Mouse (Mus musculus) kidney, postnatal 36 days (tissue): ENCODE results near the gene Pnpla1.

Source experiments
- DNase-seq, 2 experiments: peaks; one replicate each; pipeline ENCODE4 v3.0.0; 2021 to 2022; ENCODE audit warnings: mixed read lengths in 2 of 2

Gene Pnpla1

GRCm38 (mm10) chr17:28886266-28886665 is 28.1 kb downstream of the Pnpla1 start:
- DNase-seq = no peak

- DNase-seq = no peak
These were observed 36.0 kb downstream of the Pnpla1 start for GRCm38 (mm10) chr17:28894050-28894767.

DNA sequence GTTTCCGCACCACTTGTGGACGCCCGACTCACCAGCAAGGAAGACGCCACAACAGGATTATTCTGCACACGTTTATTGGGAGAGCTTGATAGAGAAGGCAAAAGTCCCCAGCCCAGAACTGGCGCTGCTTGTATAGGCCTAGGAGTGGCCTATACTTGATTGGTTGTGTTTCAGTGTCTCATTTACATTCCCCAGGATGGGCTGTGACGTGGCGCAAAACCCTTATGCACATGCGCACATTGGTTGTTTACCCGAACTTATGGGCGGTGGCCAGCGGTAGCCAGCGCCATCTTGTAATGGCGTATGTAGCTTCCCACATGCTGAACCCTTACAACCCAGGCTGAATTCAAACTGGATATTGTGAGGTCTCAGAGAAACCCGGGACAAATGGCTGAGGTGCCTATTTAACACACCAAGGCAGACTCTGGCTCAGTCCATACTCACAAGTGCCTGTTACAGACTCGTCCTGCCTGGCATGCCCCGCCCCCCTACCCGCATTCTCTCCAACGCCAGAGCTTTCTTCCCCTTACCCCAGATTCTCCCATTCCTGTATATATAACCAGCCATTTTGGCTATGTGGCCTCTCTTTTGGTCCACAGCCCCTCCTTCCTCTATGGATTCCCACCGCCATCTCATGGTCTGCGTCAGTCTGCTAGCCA is 37.1 kb downstream of the Pnpla1 start:
- no peak for DNase-seq

- no peak for DNase-seq
These were observed 38.0 kb downstream of the Pnpla1 start for GRCm38 (mm10) chr17:28896095-28896780.

DNA sequence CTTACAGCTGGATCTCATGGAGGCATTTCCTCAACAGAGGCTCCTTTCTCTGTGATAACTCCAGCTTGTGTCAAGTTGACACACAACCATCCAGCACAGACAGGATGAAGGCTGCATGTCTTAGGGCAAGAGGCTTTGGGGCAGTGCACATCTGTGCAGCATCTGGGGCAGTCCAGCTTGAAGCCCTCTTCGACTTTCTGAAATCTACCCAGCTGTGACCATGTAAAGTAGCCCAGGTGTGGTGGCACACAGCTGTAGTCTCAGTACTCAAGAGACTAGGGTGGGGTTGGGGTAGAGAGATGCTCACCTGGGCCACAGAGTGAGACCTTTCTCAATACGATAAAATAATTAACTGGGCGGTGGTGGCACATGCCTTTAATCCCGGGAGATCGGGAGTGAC is 39.6 kb downstream of the Pnpla1 start:
- DNase-seq = no peak

DNA sequence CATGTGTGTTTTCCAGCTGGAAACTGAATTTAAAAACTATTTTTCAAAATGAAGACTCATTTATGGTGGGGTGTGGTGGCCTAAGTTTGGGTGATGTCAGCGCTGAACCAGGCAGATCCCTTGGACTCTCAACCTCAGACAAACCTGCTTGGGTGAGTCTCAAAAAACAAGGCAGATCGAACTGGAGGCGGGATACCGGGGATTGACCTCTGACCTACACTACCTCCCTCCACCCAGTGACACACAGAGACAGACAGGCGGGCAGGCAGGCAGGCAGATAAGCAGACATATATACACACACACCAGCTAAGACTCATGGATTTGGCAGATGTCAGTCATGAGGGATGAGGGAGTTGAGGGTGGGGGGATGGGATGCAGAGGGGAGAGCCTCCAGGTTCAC is 40.0 kb downstream of the Pnpla1 start:
- no peak for DNase-seq

- DNase-seq = no peak
These were observed 41.2 kb downstream of the Pnpla1 start for GRCm38 (mm10) chr17:28899427-28899826.

GRCm38 (mm10) chr17:28901559-28901958 is 43.3 kb downstream of the Pnpla1 start:
- no peak for DNase-seq

DNA sequence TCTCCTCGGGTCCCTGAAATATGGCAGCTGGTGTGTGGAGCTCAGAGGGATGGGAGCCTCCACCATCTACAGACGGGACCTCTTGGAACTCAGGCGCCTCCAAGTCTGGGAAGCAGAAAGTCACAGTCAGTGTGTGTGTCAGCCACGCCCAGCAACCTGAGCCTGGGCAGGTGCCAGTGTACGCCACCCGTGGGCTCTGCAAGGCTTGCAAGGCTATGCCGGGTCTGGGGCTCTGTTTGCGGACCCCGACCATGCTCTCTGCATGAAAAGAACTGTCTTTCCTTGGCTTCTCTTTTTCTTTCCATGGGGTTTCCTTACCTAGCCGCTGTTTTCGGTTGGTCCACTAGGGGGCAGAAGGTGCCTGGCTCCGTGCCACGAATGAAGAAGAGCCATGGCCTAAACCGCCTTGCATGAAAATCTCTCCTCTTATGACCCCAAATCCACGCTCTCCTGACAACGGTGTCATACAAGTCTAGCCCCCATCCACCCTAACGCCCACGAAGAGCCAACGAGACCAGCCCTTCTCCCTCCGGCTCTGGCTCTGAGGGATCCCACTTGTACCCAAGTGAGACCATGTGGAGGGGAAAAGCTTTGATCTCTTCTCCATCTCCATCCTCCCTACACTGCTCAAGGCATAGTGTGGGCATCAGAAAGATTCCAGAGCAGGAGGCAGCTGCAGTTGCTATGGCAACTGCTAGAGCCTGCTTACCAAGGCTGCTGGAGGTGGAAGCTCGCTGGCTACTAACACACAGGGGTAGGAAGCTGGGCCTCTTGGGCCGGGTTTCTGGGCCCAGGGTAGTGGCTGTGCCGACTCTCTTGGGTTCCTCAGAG is 46.5 kb downstream of the Pnpla1 start:
- DNase-seq = peak; percentile 47 to 83

DNA sequence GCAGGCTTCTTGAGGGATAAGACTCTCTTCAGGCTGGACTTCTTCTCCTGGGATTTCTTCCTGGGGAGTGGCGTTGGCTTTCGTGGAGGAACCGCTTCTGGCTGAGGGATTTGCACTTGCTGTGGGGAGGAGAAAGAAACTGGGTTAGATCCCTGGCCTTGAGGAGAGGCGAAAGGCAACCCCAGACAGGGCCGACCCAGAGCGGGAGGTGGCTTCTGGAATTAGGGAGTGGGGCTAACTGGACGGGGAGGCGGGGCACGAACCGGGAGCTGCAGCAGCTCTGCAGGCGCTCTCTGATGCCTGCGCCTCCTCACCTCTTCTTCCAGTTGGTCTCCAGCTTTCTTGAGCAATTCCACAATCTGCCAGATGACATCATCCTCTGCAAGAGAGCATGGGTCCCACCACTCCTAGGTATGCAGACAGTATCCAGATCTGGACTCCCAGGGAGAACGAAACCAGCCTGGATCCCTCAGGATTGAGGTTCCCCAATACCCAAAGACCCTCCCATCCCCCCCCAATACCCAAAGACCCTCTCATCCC is 47.2 kb downstream of the Pnpla1 start:
- no peak for DNase-seq

DNA sequence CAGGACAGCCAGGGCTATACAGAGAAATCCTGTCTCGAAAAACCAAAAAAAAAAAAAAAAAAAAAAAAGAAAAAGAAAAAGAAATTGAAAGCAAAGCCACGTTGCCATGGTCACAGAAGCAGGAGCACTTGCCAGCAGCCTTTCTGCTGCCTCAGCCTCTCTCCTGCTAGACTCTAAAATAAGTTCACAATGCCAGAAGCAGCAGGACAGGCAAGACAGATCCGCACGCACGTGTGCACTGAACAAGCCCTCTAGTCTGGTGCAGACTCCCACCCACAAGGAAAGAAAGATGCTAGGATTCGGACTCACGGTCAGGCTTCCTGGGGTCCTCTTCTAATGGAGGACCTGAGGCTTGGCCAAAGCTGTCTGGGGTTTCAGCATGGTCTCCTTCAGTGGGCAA is 49.7 kb downstream of the Pnpla1 start:
- DNase-seq = peak in 1 of 2 experiments; percentile 20

- peak; percentile 56 to 86 for DNase-seq
These were observed 51.2 kb downstream of the Pnpla1 start for GRCm38 (mm10) chr17:28909252-28909941.

- DNase-seq = peak; percentile 70
These were observed 51.9 kb downstream of the Pnpla1 start for GRCm38 (mm10) chr17:28910139-28910538.

GRCm38 (mm10) chr17:28913200-28913599 is 55.0 kb downstream of the Pnpla1 start:
- DNase-seq = peak; percentile 68 to 79

GRCm38 (mm10) chr17:28913940-28914339 is 55.7 kb downstream of the Pnpla1 start:
- no peak for DNase-seq

GRCm38 (mm10) chr17:28915060-28915628 is 56.9 kb downstream of the Pnpla1 start, which contains the start of gene 4930539E08Rik:
4930539E08Rik (minus strand) TSS chr17:28915324.
- DNase-seq = no peak

DNA sequence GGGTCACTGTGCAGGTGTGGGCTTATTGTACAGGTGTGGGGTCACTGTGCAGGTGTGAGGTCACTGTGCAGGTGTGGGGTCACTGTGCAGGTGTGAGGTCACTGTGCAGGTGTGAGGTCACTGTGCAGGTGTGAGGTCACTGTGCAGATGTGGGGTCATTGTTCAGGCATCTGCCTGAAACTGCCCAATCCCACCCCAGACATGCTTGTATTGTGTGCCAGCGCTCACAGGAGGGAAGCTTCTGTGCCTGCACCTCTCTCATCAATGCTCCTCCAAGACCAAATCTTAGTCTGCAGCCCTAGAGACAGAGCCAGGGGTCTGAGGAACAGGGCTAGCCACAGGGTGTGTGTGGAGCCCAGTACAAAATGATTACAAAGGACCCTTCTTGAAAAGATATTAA is 58.3 kb downstream of the Pnpla1 start:
- no peak for DNase-seq

- no peak for DNase-seq
These were observed 62.9 kb downstream of the Pnpla1 start for GRCm38 (mm10) chr17:28921086-28921485.

- no peak for DNase-seq
These were observed 63.9 kb downstream of the Pnpla1 start for GRCm38 (mm10) chr17:28922096-28922495.

DNA sequence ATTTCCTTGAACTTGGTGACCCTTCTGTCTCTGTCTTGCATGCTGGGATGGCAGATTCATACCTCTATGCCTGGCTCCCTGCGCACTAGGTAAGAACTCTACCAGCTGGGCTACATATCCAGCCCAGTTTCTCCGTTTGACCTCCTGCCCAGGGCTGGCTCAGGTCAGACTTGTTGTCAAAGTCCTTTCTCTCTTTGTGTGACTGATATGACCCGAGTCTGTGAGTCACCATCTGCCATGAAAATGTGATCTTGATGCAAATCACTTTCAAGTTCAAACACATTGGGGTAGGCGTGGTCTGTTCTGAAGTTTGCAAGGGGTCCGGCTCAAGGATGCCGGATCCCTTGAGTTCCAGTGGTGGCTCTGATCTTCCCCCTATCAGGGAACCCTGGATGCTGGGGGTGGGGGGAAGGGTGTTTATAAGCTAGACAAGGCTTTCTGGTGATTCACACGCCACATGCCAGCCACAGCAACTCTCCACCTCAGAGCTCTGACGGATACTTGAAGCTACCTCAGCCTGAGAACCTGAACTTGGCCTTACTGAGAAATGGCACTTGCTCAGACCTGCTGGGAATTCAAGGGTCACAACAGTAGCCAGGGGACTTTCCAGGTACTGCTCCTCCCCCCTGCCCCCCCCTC is 66.9 kb downstream of the Pnpla1 start:
- DNase-seq = no peak

GRCm38 (mm10) chr17:28926380-28926779 is 68.2 kb downstream of the Pnpla1 start:
- DNase-seq = peak; percentile 73 to 91
